Mouse (Mus musculus) CH12.LX (cell line): ENCODE results near the gene Tmppe. TPM values are rescaled to one million over a fixed set of nuclear protein-coding genes. Genes with fewer than 3 reads are reported as not detected.

Experiments
- DNase-seq: peaks from one replicate; pipeline ENCODE4 v3.0.0-alpha.2; 2013; ENCODE audit errors: extremely low read depth
- H3K27ac ChIP-seq: 2 replicates; pipeline ENCODE4 v1.5.1; 2012; ENCODE audit warnings: low read depth, mild to moderate bottlenecking, control low read depth, moderate library complexity; ENCODE audit not compliant: insufficient read depth
- H3K27me3 ChIP-seq: replicated peaks from 2 replicates; pipeline ENCODE3; 2012; ENCODE audit warnings: inconsistent platforms
- H3K36me3 ChIP-seq, 2 experiments: replicated peaks in 1 of 2; 2 replicates each; pipeline versions ENCODE3 to v1.6.1; 2012; ENCODE audit warnings: inconsistent platforms in 1 of 2, low read length in 1 of 2, mild to moderate bottlenecking in 1 of 2, mixed read lengths in 1 of 2, moderate library complexity in 1 of 2; ENCODE audit not compliant: control insufficient read depth in 1 of 2, insufficient read depth in 1 of 2
- H3K4me1 ChIP-seq, 2 experiments: 2 replicates each; pipeline ENCODE4 v1.6.1; 2012; ENCODE audit warnings: inconsistent platforms in 1 of 2, moderate library complexity in 1 of 2; ENCODE audit not compliant: insufficient read depth in 2 of 2, control insufficient read depth in 1 of 2
- H3K4me2 ChIP-seq: 2 replicates; pipeline ENCODE4 v1.6.1; 2012; ENCODE audit warnings: low read depth, mild to moderate bottlenecking, control low read depth; ENCODE audit not compliant: poor library complexity, insufficient read depth, severe bottlenecking
- H3K4me3 ChIP-seq, 3 experiments: fragments of 150-350 bp in 1 of 3; sonication (generic) in 1 of 3; replicated peaks in 1 of 3; 2 replicates each; pipeline versions ENCODE3 to v1.5.1; 2011 to 2012; ENCODE audit warnings: low read depth in 2 of 3, low read length in 2 of 3, mild to moderate bottlenecking in 2 of 3, moderate library complexity in 2 of 3, control low read depth in 1 of 3, improper control_type of control experiment in 1 of 3, inconsistent platforms in 1 of 3, mixed read lengths in 1 of 3; ENCODE audit not compliant: poor library complexity in 1 of 3
- H3K79me2 ChIP-seq: replicated peaks from 2 replicates; pipeline ENCODE4 v1.6.1; 2012; ENCODE audit warnings: mild to moderate bottlenecking, moderate library complexity; ENCODE audit not compliant: control insufficient read depth, poor library complexity, insufficient read depth, severe bottlenecking; ENCODE audit errors: extremely low read depth
- H3K9ac ChIP-seq: 2 replicates; pipeline ENCODE4 v1.6.1; 2012; ENCODE audit warnings: low read depth, mild to moderate bottlenecking, control low read depth, moderate library complexity; ENCODE audit not compliant: insufficient read depth
- H3K9me3 ChIP-seq: replicated peaks from 2 replicates; pipeline ENCODE3; 2012; ENCODE audit warnings: low read length, inconsistent platforms, mixed read lengths
- CHD2 ChIP-seq: IDR thresholded peaks from 2 replicates; pipeline ENCODE4 v1.6.1; 2011; ENCODE audit warnings: low read length, improper control_type of control experiment
- CTCF ChIP-seq, 2 experiments: IDR thresholded peaks in 1 of 2; conservative IDR thresholded peaks in 1 of 2; 2 replicates each; pipeline ENCODE4 v1.5.1; 2011 to 2012; ENCODE audit warnings: low read depth in 2 of 2, low read length in 2 of 2, improper control_type of control experiment in 1 of 2, inconsistent platforms in 1 of 2, mild to moderate bottlenecking in 1 of 2, moderate library complexity in 1 of 2
- ELF1 ChIP-seq: IDR thresholded peaks from 2 replicates; pipeline ENCODE4 v1.6.1; 2014; ENCODE audit warnings: low read depth, mild to moderate bottlenecking, inconsistent platforms, low read length, improper control_type of control experiment
- IRF4 ChIP-seq: IDR thresholded peaks from 2 replicates; pipeline ENCODE4 v1.6.1; 2014; ENCODE audit warnings: low read depth, mild to moderate bottlenecking, inconsistent platforms, low read length, improper control_type of control experiment
- JUND ChIP-seq: conservative IDR thresholded peaks from 2 replicates; pipeline ENCODE4 v1.6.1; 2011; ENCODE audit warnings: low read depth, low read length, improper control_type of control experiment
- MAFK ChIP-seq: IDR thresholded peaks from 2 replicates; pipeline ENCODE4 v1.6.1; 2011; ENCODE audit warnings: low read length, improper control_type of control experiment; ENCODE audit not compliant: insufficient replicate concordance
- MAX ChIP-seq: IDR thresholded peaks from 2 replicates; pipeline ENCODE4 v1.6.1; 2011; ENCODE audit warnings: low read length, improper control_type of control experiment
- MAZ ChIP-seq: IDR thresholded peaks from 2 replicates; pipeline ENCODE4 v1.6.1; 2012; ENCODE audit warnings: low read depth, mild to moderate bottlenecking, inconsistent platforms, low read length, improper control_type of control experiment, moderate library complexity
- MEF2A ChIP-seq: IDR thresholded peaks from 2 replicates; pipeline ENCODE4 v1.6.1; 2014; ENCODE audit warnings: low read depth, mild to moderate bottlenecking, inconsistent platforms, low read length, improper control_type of control experiment, borderline replicate concordance
- MYC ChIP-seq: IDR thresholded peaks from 2 replicates; pipeline ENCODE4 v1.6.1; 2011; ENCODE audit warnings: low read depth, mild to moderate bottlenecking, improper control_type of control experiment, low read length
- POLR2AphosphoS2 ChIP-seq: IDR thresholded peaks from 2 replicates; pipeline ENCODE4 v1.6.1; 2011; ENCODE audit warnings: low read depth, low read length, improper control_type of control experiment
- RCOR1 ChIP-seq: conservative IDR thresholded peaks from 2 replicates; pipeline ENCODE4 v1.6.1; 2012; ENCODE audit warnings: low read depth, mild to moderate bottlenecking, inconsistent platforms, low read length, improper control_type of control experiment
- SMC3 ChIP-seq: IDR thresholded peaks from 2 replicates; pipeline ENCODE4 v1.6.1; 2011; ENCODE audit warnings: low read depth, low read length, improper control_type of control experiment
- TBP ChIP-seq: conservative IDR thresholded peaks from 2 replicates; pipeline ENCODE4 v1.6.1; 2011; ENCODE audit warnings: low read depth, low read length, improper control_type of control experiment
- TCF12 ChIP-seq: IDR thresholded peaks from 2 replicates; pipeline ENCODE4 v1.6.1; 2014; ENCODE audit warnings: low read depth, mild to moderate bottlenecking, inconsistent platforms, low read length, improper control_type of control experiment
- USF1 ChIP-seq: IDR thresholded peaks from 2 replicates; pipeline ENCODE4 v1.6.1; 2014; ENCODE audit warnings: low read depth, mild to moderate bottlenecking, inconsistent platforms, low read length, improper control_type of control experiment
- ZC3H11A ChIP-seq: IDR thresholded peaks from 2 replicates; pipeline ENCODE4 v1.6.1; 2012; ENCODE audit warnings: low read depth, mild to moderate bottlenecking, inconsistent platforms, low read length, improper control_type of control experiment
- dilution Hi-C: fragments of 300-500 bp; cut with MboI; formaldehyde crosslinking; loops from 2 replicates; pipeline ENCODE4 v1.14.3; 2020; ENCODE audit warnings: low sequenced_read_pairs; ENCODE audit not compliant: extremely low pct_unique_long_range_greater_than_20kb, extremely low pct_ligation_motif_present
- in situ Hi-C: fragments of 300-500 bp; cut with MboI; formaldehyde crosslinking; loops from 3 replicates; pipeline ENCODE4 v1.14.3; 2019; ENCODE audit warnings: low sequenced_read_pairs, low pct_ligation_motif_present, low pct_unique_long_range_greater_than_20kb, mixed read lengths
- polyA plus RNA-seq: library from polyadenylated mRNA; unstranded; fragments of >175 nt; gene quantifications from 2 replicates; pipeline ENCODE4 v1.2.1, GENCODE M21; 2012; ENCODE audit warnings: low read depth; ENCODE audit not compliant: insufficient read length
- total RNA-seq, 2 experiments: library from RNA; depleted of rRNA; stranded (reverse); fragments of 300-350 nt in 1 of 2; fragments of >200 nt in 1 of 2; gene quantifications; 2 replicates each; pipeline ENCODE4 v1.2.3; 2012 to 2014

Gene Tmppe
- total and polyA plus RNA-seq, 3 experiments = 3.2 to 8.2 (median 7.3) TPM

- TF ChIP-seq MAFK (no peak), JUND (no peak), MAZ (no peak), MAX (peak; percentile 57), SMC3 (peak; percentile 88), IRF4 (no peak), CHD2 (no peak), TBP (no peak), TCF12 (no peak), POLR2AphosphoS2 (no peak), MYC (peak; percentile 97), MEF2A (no peak)
Observed at GRCm38 (mm10) chr9:114418187-114418586, 17.3 kb downstream of the Tmppe start (continued).

- H3K4me3 ChIP-seq = no peak overlapping the region
- in situ Hi-C loops = no loop called here
- no peak overlapping the region for H3K4me2 ChIP-seq
- H3K9ac ChIP-seq = no peak overlapping the region
- no peaks in the 10 kb centered on the region for H3K79me2 ChIP-seq
- peaks cover 3% of the 10 kb centered on the region for H3K9me3 ChIP-seq
- dilution Hi-C loops = no loop called here
- H3K27ac ChIP-seq = no peak overlapping the region
- DNase-seq = no peak
- no peak for TF ChIP-seq ZC3H11A
- no peak for TF ChIP-seq POLR2AphosphoS2
- no peak for TF ChIP-seq ELF1
- TF ChIP-seq MYC = no peak
- TF ChIP-seq CHD2 = no peak
- TF ChIP-seq IRF4 = no peak
- TF ChIP-seq MAX = no peak
- no peak for TF ChIP-seq RCOR1
- H3K4me1 ChIP-seq = peaks cover 0 to 13% of the 10 kb centered on the region in 2 experiments; a peak in 2 of 4 replicates
- peaks cover 30 to 58% of the 10 kb centered on the region in 2 experiments for H3K36me3 ChIP-seq
- no peaks in the 10 kb centered on the region for H3K27me3 ChIP-seq
Observed at GRCm38 (mm10) chr9:114420443-114420842, 19.5 kb downstream of the Tmppe start.

- H3K27ac ChIP-seq = no peak overlapping the region
- dilution Hi-C loops (no loop called here), in situ Hi-C loops (no loop called here)
- peaks cover 36 to 64% of the 10 kb centered on the region in 2 experiments for H3K36me3 ChIP-seq
- no peak for TF ChIP-seq ELF1
- no peak for TF ChIP-seq USF1
- TF ChIP-seq CTCF (conservative IDR thresholded peaks at IDR 0.05 in 1 of 2, IDR thresholded peaks at IDR 0.05 in 1 of 2; ENCODE audit: low read depth in 2 of 2, low read length in 2 of 2) = peak in 1 of 2 experiments; percentile 34; a peak in 3 of 4 replicates
- TF ChIP-seq MAFK = peak; percentile 43; the same call in 1 of the 2 replicates
- H3K9ac ChIP-seq = no peak overlapping the region
- peaks cover 0 to 13% of the 10 kb centered on the region in 2 experiments; a peak in 2 of 4 replicates for H3K4me1 ChIP-seq
- DNase-seq = no peak
- H3K4me2 ChIP-seq = no peak overlapping the region
- no peaks in the 10 kb centered on the region for H3K79me2 ChIP-seq
- peaks cover 8% of the 10 kb centered on the region for H3K9me3 ChIP-seq
- no peak overlapping the region for H3K4me3 ChIP-seq
- no peaks in the 10 kb centered on the region for H3K27me3 ChIP-seq
Observed at GRCm38 (mm10) chr9:114421045-114421444, 20.1 kb downstream of the Tmppe start.
